Mouse (Mus musculus): ENCODE measurements around the gene Gm4756. TPM values are rescaled to one million over a fixed set of nuclear protein-coding genes. Genes with fewer than 3 reads are reported as not detected.

Gm4756 gene
- not detected for total RNA-seq (2023)

GRCm38 (mm10) chr12:72649611-72650330, at the start of gene Gm4756:
Gm4756 (minus strand) TSS chr12:72649661.

GRCm38 (mm10) chr12:72664735-72665337, 15.4 kb upstream of the Gm4756 start, which contains the start of gene Dhrs7:
Dhrs7 (minus strand) TSS chr12:72664909.

GRCm38 (mm10) chr12:72536021-72536597, 113.4 kb downstream of the Gm4756 start, which contains the start of gene Pcnx4:
Pcnx4 (plus strand) TSS chr12:72536383.

Other genes with a start within 250 kb of the Gm4756 start
- 10 to 100 TPM; 11.9 to 15.8 TPM for gene Rtn1, start 240.6 kb downstream of the Gm4756 start, total RNA-seq (2023)
- not detected for gene Lrrc9, start 207.8 kb downstream of the Gm4756 start, total RNA-seq (2023)
- gene Pcnx4, start 113.3 kb downstream of the Gm4756 start, total RNA-seq (2023) = 1 to 10 TPM; 1.9 TPM
- gene Dhrs7, start 15.2 kb upstream of the Gm4756 start, total RNA-seq (2023) = 10 to 100 TPM; 35.2 to 36.1 TPM
- gene Ppm1a, start 107.8 kb upstream of the Gm4756 start, total RNA-seq (2023) = 100 to 1,000 TPM in 1 of 2 experiments, 10 to 100 TPM in 1; 91.6 to 109 TPM

Measured in monocyte, adult 59 days (primary cell).